Mouse (Mus musculus): Measurements from ENCODE around the gene Gna12. TPM values are rescaled to one million over a fixed set of nuclear protein-coding genes. Genes with fewer than 3 reads are reported as not detected.

The Gna12 gene
- polyA plus RNA-seq, 1 experiment from 2014 or later = 7.0 TPM

DNA sequence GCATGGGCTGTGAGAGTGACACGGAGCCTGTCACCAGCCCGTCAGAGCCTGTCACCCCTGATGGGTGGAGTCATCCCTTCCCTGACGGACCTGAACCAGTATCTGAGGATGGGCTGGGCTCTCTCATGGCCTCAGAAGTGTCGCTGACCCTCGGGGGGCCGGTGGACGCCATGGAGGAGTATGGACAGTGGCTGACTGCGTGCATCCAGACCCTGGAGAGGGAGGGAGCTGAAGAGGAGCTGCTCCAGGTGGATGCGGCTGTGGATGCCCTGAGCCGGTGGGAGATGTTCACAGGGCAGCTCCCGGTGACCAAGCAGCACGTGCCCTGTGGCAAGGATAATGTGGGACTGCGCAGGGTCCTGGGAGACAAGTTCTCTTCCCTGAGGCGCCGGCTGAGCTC, 78.2 kb downstream of the Gna12 start:
- ATAC-seq (ENCODE audit: low read depth) (no peak), DNase-seq (no peak)
- Histone ChIP-seq H3K27me3 (no peaks in the 10 kb centered on the region), H3K4me1 (replicated peaks) (peaks cover 14% of the 10 kb centered on the region), H3K9me3 (replicated peaks) (peaks cover 8% of the 10 kb centered on the region; the same call in 1 of the 2 replicates), H3K9ac (no peak overlapping the region), H3K27ac (no peak overlapping the region), H3K4me3 (replicated peaks) (no peak overlapping the region), H3K4me2 (no peak overlapping the region), H3K36me3 (no peaks in the 10 kb centered on the region)
- 80% methylated on average over 15 of the region's 15 CpGs for WGBS (ENCODE audit: insufficient replicate concordance)

DNA sequence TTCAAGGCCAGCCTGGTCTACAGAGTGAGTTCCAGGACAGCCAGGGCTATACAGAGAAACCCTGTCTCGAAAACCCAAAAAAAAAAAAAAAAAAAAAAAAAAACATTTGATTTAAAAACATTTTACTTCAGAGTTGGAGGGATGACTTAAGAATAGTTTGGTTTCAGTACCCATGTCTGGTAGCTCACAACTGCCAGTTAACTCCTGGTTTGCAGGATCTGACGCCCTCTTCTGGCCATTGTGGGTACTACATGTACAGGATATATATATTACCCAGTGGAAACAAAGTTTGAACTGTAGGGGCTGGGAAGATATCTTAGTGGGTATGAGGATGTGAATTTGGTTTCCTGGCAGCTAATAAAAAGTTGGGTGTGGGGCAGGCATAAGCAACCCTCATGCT, 79.3 kb downstream of the Gna12 start:
- Histone ChIP-seq H3K4me2 (no peak overlapping the region), H3K4me3 (replicated peaks) (no peak overlapping the region), H3K9ac (no peak overlapping the region), H3K4me1 (replicated peaks) (peaks cover 14% of the 10 kb centered on the region), H3K27me3 (no peaks in the 10 kb centered on the region), H3K27ac (no peak overlapping the region), H3K36me3 (no peaks in the 10 kb centered on the region), H3K9me3 (replicated peaks) (peaks cover 8% of the 10 kb centered on the region; the same call in 1 of the 2 replicates)
- no peak for ATAC-seq (ENCODE audit: low read depth)
- DNase-seq = peak; percentile 32
- WGBS (ENCODE audit: insufficient replicate concordance) = 2% methylated on average over 1 of the region's 2 CpGs

DNA sequence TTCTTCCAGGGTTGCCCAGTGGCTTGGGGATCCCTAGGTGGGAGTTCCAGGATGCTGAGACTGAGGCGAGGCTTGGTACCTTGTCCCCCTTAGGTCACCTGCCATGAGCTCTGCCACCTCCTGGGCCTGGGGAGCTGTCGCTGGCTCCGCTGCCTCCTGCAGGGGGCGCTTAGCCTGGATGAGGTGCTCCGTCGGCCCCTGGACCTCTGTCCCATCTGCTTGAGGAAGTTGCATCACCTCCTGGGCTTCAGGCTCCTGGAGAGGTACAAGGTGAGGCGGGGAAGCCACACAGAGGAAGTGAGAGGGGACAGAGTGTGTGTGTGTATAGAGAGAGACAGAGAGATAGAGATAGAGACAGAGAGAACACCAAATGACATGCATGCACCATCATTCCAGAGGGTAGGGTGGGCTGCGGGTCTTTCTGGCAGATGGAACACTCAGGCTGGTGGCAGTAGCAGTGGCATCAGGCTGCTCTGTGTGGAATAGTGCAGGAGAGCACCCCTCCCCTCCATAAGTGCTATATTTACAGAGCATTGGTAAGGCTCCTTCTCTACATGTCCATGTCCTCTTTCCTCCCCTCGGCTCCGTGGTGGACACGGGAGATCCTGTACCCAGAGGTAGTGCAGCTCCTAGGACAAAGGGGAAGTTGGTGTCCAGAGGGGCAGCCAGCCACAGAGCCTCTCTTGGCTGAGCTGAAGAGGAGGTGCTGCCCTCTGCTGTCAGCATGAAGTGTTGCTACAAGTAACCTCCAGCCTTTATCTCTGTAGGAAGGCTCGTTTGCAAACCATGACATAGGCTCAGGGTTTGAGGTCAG, 81.0 kb downstream of the Gna12 start:
- 7% methylated on average over 12 of the region's 12 CpGs for WGBS (ENCODE audit: insufficient replicate concordance)
- Histone ChIP-seq H3K36me3 (no peaks in the 10 kb centered on the region), H3K4me1 (replicated peaks) (peaks cover 14% of the 10 kb centered on the region), H3K27me3 (no peaks in the 10 kb centered on the region), H3K9ac (peak overlapping the region; percentile 48; the same call in 1 of the 2 replicates), H3K27ac (no peak overlapping the region), H3K9me3 (replicated peaks) (peaks cover 8% of the 10 kb centered on the region; the same call in 1 of the 2 replicates), H3K4me3 (replicated peaks) (peak overlapping the region; percentile 34), H3K4me2 (peak overlapping the region; percentile 59)
- ATAC-seq (ENCODE audit: low read depth) (peak; percentile 69), DNase-seq (peak; percentile 52)

DNA sequence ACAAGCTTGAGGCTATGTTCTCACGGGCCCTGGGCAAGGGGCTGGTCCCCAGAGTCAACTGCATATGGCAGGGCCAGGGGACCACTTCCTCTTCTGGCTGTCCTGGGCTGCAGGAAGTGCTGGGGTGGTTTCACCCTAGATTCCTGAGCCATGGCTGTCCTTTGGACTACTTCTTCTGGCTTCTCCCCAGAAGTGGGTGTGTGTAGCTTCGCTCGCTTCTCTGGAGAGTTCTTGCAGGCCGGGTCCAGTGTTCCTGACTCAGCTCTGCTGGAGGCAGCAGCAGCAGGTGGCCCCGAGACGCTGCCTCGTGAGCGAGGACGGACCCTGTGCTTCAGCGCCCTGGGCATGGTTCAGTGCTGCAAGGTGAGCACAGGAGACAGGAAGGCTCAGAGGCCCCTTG, 81.8 kb downstream of the Gna12 start:
- no peak overlapping the region for H3K4me2 ChIP-seq
- peaks cover 14% of the 10 kb centered on the region for H3K4me1 ChIP-seq (replicated peaks)
- peaks cover 8% of the 10 kb centered on the region; the same call in 1 of the 2 replicates for H3K9me3 ChIP-seq (replicated peaks)
- 62% methylated on average over 10 of the region's 10 CpGs for WGBS (ENCODE audit: insufficient replicate concordance)
- no peak overlapping the region for H3K4me3 ChIP-seq (replicated peaks)
- peaks cover 5% of the 10 kb centered on the region; the same call in 1 of the 2 replicates for H3K27me3 ChIP-seq
- no peak for DNase-seq
- H3K9ac ChIP-seq = no peak overlapping the region
- no peak overlapping the region for H3K27ac ChIP-seq
- ATAC-seq (ENCODE audit: low read depth) = no peak
- H3K36me3 ChIP-seq = no peaks in the 10 kb centered on the region

DNA sequence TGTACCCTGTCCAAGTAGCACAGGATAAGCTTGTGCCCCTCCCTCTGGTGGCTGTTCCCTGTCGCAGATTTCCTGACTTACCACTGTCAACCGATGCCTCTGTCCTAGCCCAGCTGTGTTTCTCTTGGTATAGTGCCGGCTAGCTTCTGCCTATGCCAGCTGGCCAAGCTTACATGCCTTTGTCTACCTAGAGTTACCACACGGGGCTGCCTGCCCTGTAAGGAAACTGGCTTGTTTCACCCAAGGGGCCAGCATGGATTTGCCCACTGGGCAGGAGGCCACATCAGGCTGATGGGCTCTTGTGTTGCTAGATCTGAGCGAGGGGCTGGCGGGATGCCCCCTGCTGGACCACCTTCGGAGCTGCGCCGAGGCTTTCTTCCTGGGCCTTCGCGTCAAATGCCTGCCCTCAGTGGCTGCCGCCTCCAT, 86.5 kb downstream of the Gna12 start:
- Histone ChIP-seq H3K27me3 (peaks cover 11% of the 10 kb centered on the region), H3K9ac (no peak overlapping the region), H3K4me3 (replicated peaks) (no peak overlapping the region), H3K4me2 (no peak overlapping the region), H3K36me3 (no peaks in the 10 kb centered on the region), H3K9me3 (replicated peaks) (no peaks in the 10 kb centered on the region), H3K27ac (no peak overlapping the region), H3K4me1 (replicated peaks) (peaks cover 4% of the 10 kb centered on the region; the same call in 1 of the 2 replicates)
- no peak for ATAC-seq (ENCODE audit: low read depth)
- no peak for DNase-seq
- 36% methylated on average over 12 of the region's 12 CpGs for WGBS (ENCODE audit: insufficient replicate concordance)

DNA sequence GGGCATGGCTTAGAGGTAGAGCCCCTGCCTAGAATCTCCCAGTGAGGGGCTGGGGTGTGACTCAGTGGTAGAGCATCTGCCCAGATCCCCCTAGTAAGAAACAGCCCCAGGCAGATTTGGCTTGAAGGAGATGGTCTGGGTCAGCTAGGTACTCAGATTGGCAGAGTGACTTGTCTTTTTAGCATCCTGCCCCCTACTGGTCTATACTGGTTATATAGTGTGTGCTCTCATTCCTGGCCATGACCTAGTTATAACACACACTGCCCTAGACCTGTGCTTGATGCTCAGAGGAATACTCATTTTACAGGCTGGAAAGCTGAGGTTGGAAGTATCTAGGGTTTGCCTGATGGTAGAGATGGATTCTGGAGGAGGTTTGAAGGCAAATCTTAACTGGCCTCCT, 88.4 kb downstream of the Gna12 start:
- Histone ChIP-seq H3K27me3 (peaks cover 22% of the 10 kb centered on the region), H3K4me1 (replicated peaks) (peaks cover 3% of the 10 kb centered on the region; the same call in 1 of the 2 replicates), H3K4me3 (replicated peaks) (no peak overlapping the region), H3K36me3 (no peaks in the 10 kb centered on the region), H3K27ac (no peak overlapping the region), H3K9me3 (replicated peaks) (no peaks in the 10 kb centered on the region), H3K9ac (no peak overlapping the region), H3K4me2 (no peak overlapping the region)
- DNase-seq = no peak
- ATAC-seq (ENCODE audit: low read depth) = no peak

DNA sequence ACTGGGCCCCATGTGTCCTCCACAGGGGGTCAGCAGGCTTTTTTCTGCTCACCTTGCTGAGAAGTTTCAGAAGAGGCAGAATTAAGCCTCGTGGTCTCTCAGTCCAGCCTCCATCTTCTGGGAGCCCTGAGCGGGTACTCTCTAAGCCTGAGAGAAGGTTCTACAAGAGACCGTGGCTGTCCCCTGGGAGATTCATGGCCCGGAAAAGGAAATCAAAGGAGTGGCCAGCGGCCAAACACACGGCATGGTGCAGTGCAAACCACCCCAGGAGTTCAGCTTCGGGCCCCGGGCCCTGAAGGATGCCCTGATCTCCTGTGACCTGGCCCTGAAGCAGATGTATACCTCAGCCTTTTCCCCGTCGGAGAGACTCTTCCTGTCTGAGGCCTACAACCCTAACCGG, 89.2 kb downstream of the Gna12 start:
- H3K4me3 ChIP-seq (replicated peaks) = no peak overlapping the region
- no peak overlapping the region for H3K4me2 ChIP-seq
- DNase-seq (no peak), ATAC-seq (ENCODE audit: low read depth) (no peak)
- H3K9ac ChIP-seq = no peak overlapping the region
- peaks cover 5% of the 10 kb centered on the region; the same call in 1 of the 2 replicates for H3K4me1 ChIP-seq (replicated peaks)
- H3K27ac ChIP-seq = no peak overlapping the region
- no peaks in the 10 kb centered on the region for H3K9me3 ChIP-seq (replicated peaks)
- WGBS (ENCODE audit: insufficient replicate concordance) = 65% methylated on average over 11 of the region's 11 CpGs
- no peaks in the 10 kb centered on the region for H3K36me3 ChIP-seq
- peaks cover 30% of the 10 kb centered on the region for H3K27me3 ChIP-seq

DNA sequence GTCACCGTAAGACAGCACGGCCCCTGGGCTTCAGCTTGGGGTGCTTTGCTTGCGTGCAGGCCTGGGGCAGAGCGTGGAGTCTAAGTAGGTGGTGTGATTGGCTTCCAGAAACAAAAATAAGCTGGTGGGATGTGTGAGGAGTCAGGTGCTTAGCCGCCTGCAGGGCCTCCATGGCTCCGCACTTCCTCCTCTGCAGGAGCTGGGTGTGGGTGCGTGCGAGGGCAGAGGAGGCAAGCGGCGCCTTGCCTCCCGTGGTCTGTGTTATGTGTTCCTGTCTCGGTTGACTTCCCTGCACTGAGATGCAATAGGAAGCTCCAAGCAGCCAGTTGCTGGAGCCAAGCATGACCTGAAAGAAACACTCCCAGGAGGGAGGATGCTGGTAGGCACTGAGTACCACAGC, 90.4 kb downstream of the Gna12 start:
- Histone ChIP-seq H3K27me3 (peaks cover 42% of the 10 kb centered on the region), H3K36me3 (no peaks in the 10 kb centered on the region), H3K4me3 (replicated peaks) (no peak overlapping the region), H3K9ac (no peak overlapping the region), H3K27ac (no peak overlapping the region), H3K4me2 (no peak overlapping the region), H3K9me3 (replicated peaks) (no peaks in the 10 kb centered on the region), H3K4me1 (replicated peaks) (peaks cover 15% of the 10 kb centered on the region)
- DNase-seq = no peak
- ATAC-seq (ENCODE audit: low read depth) = no peak
- WGBS (ENCODE audit: insufficient replicate concordance) = 55% methylated on average over 12 of the region's 12 CpGs

DNA sequence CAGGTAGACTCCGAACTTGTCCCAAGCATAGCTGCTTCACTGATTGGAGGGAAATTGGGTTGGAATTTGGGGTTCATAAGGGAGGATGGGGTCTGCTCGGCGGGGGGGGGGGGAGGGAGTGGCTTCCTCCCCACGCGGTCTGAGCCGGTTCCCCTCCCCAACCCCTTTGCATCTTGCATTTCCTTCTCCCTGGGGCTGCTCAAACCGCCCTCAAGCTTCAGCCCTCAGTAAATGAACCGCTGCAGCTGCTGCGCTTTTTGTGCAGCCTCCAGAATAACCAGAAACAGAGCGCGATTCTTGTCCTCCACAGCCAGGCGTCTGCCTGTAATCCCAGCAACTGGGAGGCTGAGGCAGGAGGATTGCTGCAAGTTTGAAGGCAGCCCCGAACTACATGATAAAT, 94.1 kb downstream of the Gna12 start:
- Histone ChIP-seq H3K9me3 (replicated peaks) (no peaks in the 10 kb centered on the region), H3K9ac (no peak overlapping the region), H3K27me3 (peaks cover 46% of the 10 kb centered on the region), H3K4me3 (replicated peaks) (no peak overlapping the region), H3K36me3 (no peaks in the 10 kb centered on the region), H3K27ac (no peak overlapping the region), H3K4me1 (replicated peaks) (peaks cover 18% of the 10 kb centered on the region), H3K4me2 (peak overlapping the region; percentile 59)
- no peak for DNase-seq
- ATAC-seq (ENCODE audit: low read depth) = no peak
- 6% methylated on average over 13 of the region's 13 CpGs for WGBS (ENCODE audit: insufficient replicate concordance)

DNA sequence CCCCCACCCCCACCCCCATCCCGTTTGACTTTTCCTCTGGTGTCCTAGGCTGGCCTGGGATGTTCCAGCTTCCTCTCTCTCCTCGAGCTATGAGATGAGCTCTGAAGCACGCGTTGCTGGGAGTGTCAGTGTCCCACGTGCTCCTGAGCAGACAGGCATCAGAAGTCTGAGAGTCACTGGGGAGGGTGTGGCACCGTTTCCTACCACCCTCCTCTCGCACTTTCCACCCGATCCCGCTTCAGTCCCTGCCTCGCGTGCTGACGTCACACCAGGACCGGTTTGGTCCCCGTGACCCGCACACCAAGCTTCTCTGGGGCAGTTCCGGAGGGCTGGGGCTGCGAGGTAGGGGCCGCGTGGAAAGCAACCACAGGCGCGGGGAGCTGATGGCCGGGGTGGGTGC, 94.9 kb downstream of the Gna12 start:
- ATAC-seq (ENCODE audit: low read depth) (peak; percentile 39; the same call in 1 of the 2 replicates), DNase-seq (no peak)
- no peak overlapping the region for H3K27ac ChIP-seq
- H3K27me3 ChIP-seq = peaks cover 46% of the 10 kb centered on the region
- WGBS (ENCODE audit: insufficient replicate concordance) = under 1% methylated on average over 22 of the region's 22 CpGs
- H3K9me3 ChIP-seq (replicated peaks) = no peaks in the 10 kb centered on the region
- no peaks in the 10 kb centered on the region for H3K36me3 ChIP-seq
- H3K4me3 ChIP-seq (replicated peaks) = peak overlapping the region; percentile 39
- peak overlapping the region; percentile 59 for H3K4me2 ChIP-seq
- no peak overlapping the region for H3K9ac ChIP-seq
- peaks cover 18% of the 10 kb centered on the region for H3K4me1 ChIP-seq (replicated peaks)

DNA sequence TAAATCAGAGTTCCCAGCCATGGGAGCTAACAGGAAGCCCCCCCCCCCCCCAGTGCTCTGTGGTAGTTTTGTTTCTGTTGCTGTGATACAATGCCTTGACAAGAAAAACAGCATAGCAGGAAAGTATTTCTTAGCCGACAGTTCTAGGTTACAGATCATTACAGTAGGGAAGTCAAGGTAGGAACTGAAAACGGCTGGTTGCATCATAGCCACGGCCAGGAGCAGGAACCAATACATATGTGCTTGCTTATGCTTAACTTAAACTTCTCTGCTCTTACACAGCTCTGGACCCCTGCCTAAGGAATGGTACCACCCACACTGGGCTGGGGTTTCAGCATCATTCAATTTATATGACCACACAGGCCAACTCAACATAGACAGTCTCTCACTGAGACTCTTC, 96.9 kb downstream of the Gna12 start:
- ATAC-seq (ENCODE audit: low read depth) (no peak), DNase-seq (no peak)
- H3K27ac ChIP-seq = no peak overlapping the region
- peaks cover 41% of the 10 kb centered on the region for H3K27me3 ChIP-seq
- no peak overlapping the region for H3K4me3 ChIP-seq (replicated peaks)
- WGBS (ENCODE audit: insufficient replicate concordance) = 31% methylated on average over 3 of the region's 3 CpGs
- no peak overlapping the region for H3K9ac ChIP-seq
- no peaks in the 10 kb centered on the region for H3K36me3 ChIP-seq
- no peaks in the 10 kb centered on the region for H3K9me3 ChIP-seq (replicated peaks)
- H3K4me2 ChIP-seq = no peak overlapping the region
- peaks cover 18% of the 10 kb centered on the region for H3K4me1 ChIP-seq (replicated peaks)

DNA sequence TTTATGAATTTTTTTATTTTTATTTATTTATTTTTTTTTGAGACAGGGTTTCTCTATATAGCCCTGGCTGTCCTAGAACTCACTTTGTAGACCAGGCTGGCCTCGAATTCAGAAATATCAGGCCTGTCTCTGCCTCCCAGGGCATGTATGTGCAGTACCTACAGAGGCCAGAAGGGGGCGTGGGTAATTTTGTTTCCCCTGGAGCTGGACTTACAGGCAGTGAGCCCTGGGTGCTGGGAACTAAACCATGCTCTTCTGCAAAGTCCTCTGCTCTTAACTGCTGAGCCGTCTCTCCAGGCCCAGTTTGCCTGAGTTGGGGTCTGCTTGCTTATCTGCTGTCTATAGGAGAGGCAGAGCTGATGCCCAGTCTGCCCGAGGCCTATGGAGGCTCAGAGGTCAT, 98.0 kb downstream of the Gna12 start:
- peak; percentile 31 for DNase-seq

More for the DNA sequence above, 98.0 kb downstream of the Gna12 start:
- Histone ChIP-seq H3K4me3 (replicated peaks) (no peak overlapping the region), H3K9me3 (replicated peaks) (no peaks in the 10 kb centered on the region), H3K27ac (no peak overlapping the region), H3K27me3 (peaks cover 33% of the 10 kb centered on the region), H3K4me1 (replicated peaks) (peaks cover 18% of the 10 kb centered on the region), H3K36me3 (no peaks in the 10 kb centered on the region), H3K9ac (no peak overlapping the region), H3K4me2 (no peak overlapping the region)
- ATAC-seq (ENCODE audit: low read depth) = no peak
- WGBS (ENCODE audit: insufficient replicate concordance) = 52% methylated on average over 4 of the region's 4 CpGs
